In the genomic region with DNA sequence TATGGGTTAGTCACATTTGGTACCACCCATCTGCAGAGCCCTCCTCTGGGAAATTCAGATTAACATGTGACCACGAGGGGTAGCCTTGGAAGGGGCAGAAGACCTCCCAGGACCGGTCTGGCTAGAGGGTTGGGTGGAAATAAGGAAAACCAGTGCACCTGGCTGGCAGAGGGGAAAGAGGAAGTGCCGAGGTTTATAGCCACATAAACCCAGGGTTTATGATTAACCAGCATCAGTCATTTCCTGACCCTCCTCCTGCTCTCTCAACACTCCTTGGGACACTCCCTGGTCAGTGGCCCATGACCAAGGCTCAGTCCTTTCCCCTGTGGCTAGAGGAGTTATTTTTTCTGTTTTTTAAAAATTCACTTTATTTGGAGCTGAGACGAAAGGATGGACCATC, we compare ENCODE assay signal across 13 mouse cellular contexts. TPM values are rescaled to one million over a fixed set of nuclear protein-coding genes. Genes with fewer than 3 reads are reported as not detected.
DNase-seq lines count a peak whose midpoint lies in the region; ATAC-seq and TF ChIP-seq lines count a peak whose summit lies in the region.
"Had no signal": no experiment of that assay in that cellular context is flagged by ENCODE, and none has a peak within 500 bp of the region (broad histone marks: within the 10 kb centered on the region; RNA-seq: fewer than 3 reads in every experiment).

No protein-coding gene starts in this region.

- peak; percentile 57 for DNase-seq in liver, adult 2 months (ENCODE audit: extremely low read depth, low read depth, low spot score)
- DNase-seq in liver, result no peak
- DNase-seq in kidney, adult 2 months, result peak; percentile 82
- no peak for DNase-seq in liver, embryonic 11.5 days (ENCODE audit: low spot score)
- no peak for DNase-seq in layer of hippocampus, postnatal 36 days
- DNase-seq: adrenal gland, adult 8-10 months; gastrocnemius, postnatal 10 days; spleen, adult 18-20 months had no signal

- no peaks in the 10 kb centered on the region for H3K4me1 ChIP-seq in liver, adult 2 months (ENCODE audit: control insufficient read depth, insufficient read depth, low read length)
- peaks cover 3% of the 10 kb centered on the region for H3K4me1 ChIP-seq in kidney, adult 2 months (ENCODE audit: control insufficient read depth, insufficient read depth, low read length)
- H3K4me1 ChIP-seq in liver, embryonic 11.5 days (replicated peaks; ENCODE audit: control insufficient read depth, insufficient read depth, low read length), result no peaks in the 10 kb centered on the region
- no peaks in the 10 kb centered on the region; the same call in 1 of the 2 replicates for H3K4me1 ChIP-seq in stomach, embryonic 16.5 days (ENCODE audit: control insufficient read depth, insufficient read depth, low read length)

- no peaks in the 10 kb centered on the region for H3K27me3 ChIP-seq in liver, adult 2 months (ENCODE audit: control insufficient read depth, insufficient read depth, low read length)
- no peaks in the 10 kb centered on the region for H3K27me3 ChIP-seq in kidney, adult 2 months (replicated peaks; ENCODE audit: control insufficient read depth, insufficient read depth, low read length)
- H3K27me3 ChIP-seq in liver, embryonic 11.5 days (replicated peaks; ENCODE audit: control insufficient read depth, insufficient read depth, low read length), result no peaks in the 10 kb centered on the region
- no peaks in the 10 kb centered on the region for H3K27me3 ChIP-seq in stomach, embryonic 16.5 days (ENCODE audit: control insufficient read depth, insufficient read depth, low read length)
- H3K27me3 ChIP-seq: heart, embryonic 15.5 days had no signal

- no peak overlapping the region for H3K4me3 ChIP-seq in liver, adult 2 months (ENCODE audit: insufficient read depth, low read depth, low read length)
- no peak overlapping the region for H3K4me3 ChIP-seq in kidney, adult 2 months (ENCODE audit: insufficient read depth, low read depth, low read length)
- no peak overlapping the region for H3K4me3 ChIP-seq in liver, embryonic 11.5 days (ENCODE audit: low read depth, low read length)
- no peak overlapping the region for H3K4me3 ChIP-seq in stomach, embryonic 16.5 days (replicated peaks; ENCODE audit: low read length)
- H3K4me3 ChIP-seq: heart, embryonic 15.5 days had no signal

- H3K9ac ChIP-seq in liver, adult 2 months (ENCODE audit: low read depth, low read length), result no peak overlapping the region
- H3K9ac ChIP-seq in liver, embryonic 11.5 days (ENCODE audit: low read depth, low read length), result no peak overlapping the region
- no peak overlapping the region for H3K9ac ChIP-seq in stomach, embryonic 16.5 days (ENCODE audit: low read length)
- H3K9ac ChIP-seq: heart, embryonic 15.5 days had no signal

- peak; percentile 30; the same call in 1 of the 2 replicates for ATAC-seq in liver, embryonic 11.5 days (replicated peaks; ENCODE audit: low FRiP score)
- ATAC-seq in stomach, embryonic 16.5 days (ENCODE audit: insufficient read depth, low FRiP score), result peak; percentile 86; the same call in 1 of the 2 replicates
- no peak for ATAC-seq in activated CD4-positive, CD25-positive, alpha-beta regulatory T cell, adult 4 months
- ATAC-seq in monocyte, adult 5-6 weeks (replicated peaks; ENCODE audit: insufficient number of reproducible peaks, low FRiP score, low TSS enrichment, poor library complexity, severe bottlenecking), result no peak

- no peaks in the 10 kb centered on the region for H3K36me3 ChIP-seq in liver, adult 2 months (ENCODE audit: control insufficient read depth, insufficient read depth, low read length)
- H3K36me3 ChIP-seq in kidney, adult 2 months (ENCODE audit: control insufficient read depth, insufficient read depth, low read length), result 0 out of 2 replicates have a peak, but pooled peaks cover 2% of the 10 kb centered on the region
- H3K36me3 ChIP-seq in liver, embryonic 11.5 days (ENCODE audit: control insufficient read depth, insufficient read depth, low read length), result peaks cover 3% of the 10 kb centered on the region; the same call in 1 of the 2 replicates
- H3K36me3 ChIP-seq in stomach, embryonic 16.5 days (ENCODE audit: control insufficient read depth, insufficient read depth, low read length), result no peaks in the 10 kb centered on the region

- no peaks in the 10 kb centered on the region for H3K79me2 ChIP-seq in liver, adult 2 months (ENCODE audit: control insufficient read depth, insufficient read depth, low read length)

- no peak overlapping the region for H3K27ac ChIP-seq in liver, adult 2 months (replicated peaks; ENCODE audit: insufficient read depth, low read depth, low read length)
- no peak overlapping the region for H3K27ac ChIP-seq in kidney, adult 2 months (ENCODE audit: insufficient read depth, low read depth, low read length)
- H3K27ac ChIP-seq in liver, embryonic 11.5 days (ENCODE audit: low read depth, low read length), result no peak overlapping the region
- peak overlapping the region; percentile 67; the same call in 1 of the 2 replicates for H3K27ac ChIP-seq in stomach, embryonic 16.5 days (ENCODE audit: low read length)
- H3K27ac ChIP-seq: heart, embryonic 15.5 days had no signal

- no peak for TF ChIP-seq POLR2A in liver, adult 2 months (IDR thresholded peaks at IDR 0.05; ENCODE audit: extremely low read depth, insufficient read depth, low read length)
- no peak for TF ChIP-seq POLR2A in kidney, adult 2 months (IDR thresholded peaks at IDR 0.05; ENCODE audit: low read depth, low read length)

- WGBS in liver, adult 2 months, result 39% methylated on average over 4 of the region's 4 CpGs
- WGBS in kidney, adult 2 months, result 17% methylated on average over 4 of the region's 4 CpGs
- 56% methylated on average over 4 of the region's 4 CpGs for WGBS in liver, embryonic 11.5 days
- WGBS in stomach, embryonic 16.5 days, result 56% methylated on average over 4 of the region's 4 CpGs

- TF ChIP-seq CTCF in liver, adult 2 months (IDR thresholded peaks at IDR 0.05; ENCODE audit: low read depth, low read length), result no peak
- no peak for TF ChIP-seq CTCF in kidney, adult 2 months (conservative IDR thresholded peaks at IDR 0.05; ENCODE audit: insufficient read depth, insufficient read length, low read depth, low read length)

- H3K4me2 ChIP-seq in liver, embryonic 11.5 days, result no peak overlapping the region
- H3K4me2 ChIP-seq in stomach, embryonic 16.5 days (ENCODE audit: low read depth, low read length), result no peak overlapping the region
- H3K4me2 ChIP-seq: heart, embryonic 15.5 days had no signal

- no peaks in the 10 kb centered on the region for H3K9me3 ChIP-seq in liver, embryonic 11.5 days (ENCODE audit: control insufficient read depth, low read length)
- H3K9me3 ChIP-seq in stomach, embryonic 16.5 days (replicated peaks; ENCODE audit: control insufficient read depth, low read length), result no peaks in the 10 kb centered on the region
- H3K9me3 ChIP-seq: G1E; heart, embryonic 15.5 days had no signal

RNA-seq across cellular contexts. Expression of gene Ddx47, which starts 17.8 kb away (rescaled TPM):
- 25.6 and 26.7 TPM in 2 replicates for total RNA-seq in liver, adult 2 months (2014; rRNA removed)
- 22.2 and 26.4 TPM in 2 replicates for polyA plus RNA-seq in liver, adult 2 months (2012; rRNA removed)
- 38.6 and 44.0 TPM in 2 replicates for polyA plus RNA-seq in kidney, adult 2 months (2012; rRNA removed)
- 134 and 142 TPM in 2 replicates for polyA plus RNA-seq in liver, embryonic 11.5 days (2014; fragmentation: Nextera tagmentation; extraction: Ambion mirVana)
- 104 and 105 TPM in 2 replicates for polyA plus RNA-seq in stomach, embryonic 16.5 days (2015; fragmentation: Nextera tagmentation; extraction: Ambion mirVana)
- polyA plus RNA-seq in activated CD4-positive, CD25-positive, alpha-beta regulatory T cell, adult 4 months (2017; shearing (Covaris generic)), result 100 to 1,000 TPM; 132 to 161 TPM
- 104 to 152 TPM (median 151 TPM) in 3 replicates for total RNA-seq in monocyte, adult 5-6 weeks (2017)
- 10 to 100 TPM; 51.6 to 58.1 TPM for total RNA-seq in layer of hippocampus, postnatal 36 days (2021)

RNA-seq across cellular contexts. Expression of gene Gprc5a, which starts 36.2 kb away (rescaled TPM):
- not detected in 2 replicates for total RNA-seq in liver, adult 2 months (2014; rRNA removed)
- polyA plus RNA-seq in liver, adult 2 months (2012; rRNA removed), result 0.11 and 0.22 TPM in 2 replicates
- polyA plus RNA-seq in kidney, adult 2 months (2012; rRNA removed), result 3.3 and 4.3 TPM in 2 replicates
- 0.80 and 1.4 TPM in 2 replicates for polyA plus RNA-seq in liver, embryonic 11.5 days (2014; fragmentation: Nextera tagmentation; extraction: Ambion mirVana)
- 24.7 and 30.4 TPM in 2 replicates for polyA plus RNA-seq in stomach, embryonic 16.5 days (2015; fragmentation: Nextera tagmentation; extraction: Ambion mirVana)
- under 1 TPM; 0.26 to 0.45 TPM for polyA plus RNA-seq in activated CD4-positive, CD25-positive, alpha-beta regulatory T cell, adult 4 months (2017; shearing (Covaris generic))
- 0.67 to 1.6 TPM (median 0.85 TPM) in 3 replicates for total RNA-seq in monocyte, adult 5-6 weeks (2017)
- total RNA-seq in layer of hippocampus, postnatal 36 days (2021), result under 1 TPM; 0.15 to 0.40 TPM
- total RNA-seq: G1E had no signal
- polyA plus RNA-seq: G1E had no signal

RNA-seq across cellular contexts. Expression of gene Apold1, which starts 47.7 kb away (rescaled TPM):
- total RNA-seq in liver, adult 2 months (2014; rRNA removed), result 0.55 and 1.0 TPM in 2 replicates
- polyA plus RNA-seq in liver, adult 2 months (2012; rRNA removed), result 0.40 and 0.49 TPM in 2 replicates
- 0.72 and 0.79 TPM in 2 replicates for polyA plus RNA-seq in kidney, adult 2 months (2012; rRNA removed)
- polyA plus RNA-seq in liver, embryonic 11.5 days (2014; fragmentation: Nextera tagmentation; extraction: Ambion mirVana), result 2.5 and 2.6 TPM in 2 replicates
- polyA plus RNA-seq in stomach, embryonic 16.5 days (2015; fragmentation: Nextera tagmentation; extraction: Ambion mirVana), result 2.2 and 2.9 TPM in 2 replicates
- under 1 TPM; 0.09 to 0.17 TPM for polyA plus RNA-seq in activated CD4-positive, CD25-positive, alpha-beta regulatory T cell, adult 4 months (2017; shearing (Covaris generic))
- 0.32 to 0.49 TPM (median 0.38 TPM) in 3 replicates for total RNA-seq in monocyte, adult 5-6 weeks (2017)
- 1 to 10 TPM; 3.1 to 3.4 TPM for total RNA-seq in layer of hippocampus, postnatal 36 days (2021)

Comparison
In these comparisons a context has a peak if more than half of its experiments do, and no peak if none do; other contexts are left out.
1. DNase-seq: peak in liver, adult 2 months (single experiment) and kidney, adult 2 months (single experiment); none in liver (single experiment), liver, embryonic 11.5 days (single experiment) and layer of hippocampus, postnatal 36 days (0 of 2).
2. ATAC-seq: peak in liver, embryonic 11.5 days (single experiment) and stomach, embryonic 16.5 days (single experiment); none in activated CD4-positive, CD25-positive, alpha-beta regulatory T cell, adult 4 months (single experiment) and monocyte, adult 5-6 weeks (single experiment).